Mouse (Mus musculus): ENCODE measurements around the gene Dennd2d.

Dennd2d gene

DNA sequence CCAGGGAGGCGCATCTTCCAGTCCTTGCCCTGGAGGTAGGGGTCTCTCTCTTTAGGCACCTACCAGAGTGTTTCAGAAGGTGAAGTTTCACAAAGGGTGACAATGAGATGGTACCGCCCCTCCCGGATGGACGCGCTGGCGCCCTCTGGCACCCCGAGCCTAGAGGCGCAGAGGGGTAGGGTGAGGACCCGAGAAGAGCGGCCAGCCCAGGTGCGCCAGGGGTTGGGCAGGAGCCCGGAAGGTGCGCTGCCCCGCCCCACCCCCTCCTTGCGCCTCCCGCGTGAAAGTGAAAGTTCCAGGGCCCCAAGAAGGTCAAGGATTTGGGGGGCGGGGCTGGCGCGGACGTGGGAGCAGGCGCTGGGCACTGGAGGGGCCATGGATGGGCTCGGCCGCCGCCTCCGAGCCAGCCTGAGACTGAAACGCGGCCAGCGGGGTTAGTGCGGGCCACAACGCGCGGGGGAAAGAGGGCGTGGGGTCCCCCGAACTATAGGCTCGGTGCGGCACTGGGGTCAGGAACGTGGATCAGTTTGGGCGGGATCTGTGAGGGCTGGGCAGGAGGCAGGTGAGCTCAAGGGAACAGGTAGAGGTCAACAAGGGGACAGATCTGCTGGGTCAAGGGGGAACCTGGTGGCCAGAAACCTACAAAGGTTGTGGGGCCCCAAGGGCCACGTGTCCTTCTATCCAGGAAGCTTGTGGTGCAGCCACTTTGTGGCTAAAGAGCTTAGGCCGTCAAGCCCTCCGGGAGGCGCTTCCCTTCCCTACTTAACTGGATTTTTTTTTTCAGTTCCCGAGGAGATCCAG, at the start of gene Dennd2d:
Gene Dennd2d (plus strand): TSS at position 125 of the 801 bp plus-strand sequence.
- DNase-seq (ENCODE audit: low spot score in 2 of 2), result peak; percentile 84 to 85

DNA sequence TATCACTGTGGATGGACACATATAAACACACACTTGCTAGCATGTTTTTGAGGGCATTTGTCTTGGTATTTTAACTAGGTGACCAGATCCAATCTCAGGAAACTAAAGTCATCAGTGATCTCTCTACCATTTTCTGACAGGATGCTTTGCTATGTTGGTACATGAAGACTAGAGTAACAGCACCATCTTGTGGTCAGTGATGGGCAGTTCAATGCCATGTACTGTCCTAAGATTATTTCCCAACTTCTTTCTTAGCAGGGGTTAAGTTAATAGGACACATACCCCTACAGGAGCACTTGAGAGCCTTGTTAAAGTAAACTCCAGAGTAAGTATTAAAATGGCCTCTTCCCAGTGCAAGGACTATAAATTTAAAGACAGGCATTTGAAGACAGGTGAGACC, 33.6 kb upstream of the Dennd2d start:
- DNase-seq (ENCODE audit: low spot score in 2 of 2), result peak; percentile 25 to 58

DNA sequence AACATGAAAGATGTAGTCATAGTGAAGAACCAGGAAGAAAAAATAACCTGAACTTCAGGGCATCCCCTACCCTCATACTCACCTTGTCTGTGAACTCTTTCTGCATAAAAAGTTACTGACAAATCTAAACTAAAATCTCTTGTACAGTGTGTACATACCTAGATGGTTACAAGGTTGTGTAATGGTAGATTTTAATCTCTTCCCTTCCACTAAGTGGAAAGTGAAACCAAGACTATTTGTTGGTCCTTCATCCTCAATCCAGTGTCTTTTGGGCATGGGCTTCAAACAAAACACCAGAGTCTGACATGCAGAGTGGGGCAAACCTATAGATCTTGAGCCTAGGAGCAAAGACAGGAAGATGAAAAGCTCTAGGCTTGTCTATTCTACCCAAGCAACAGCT, 33.2 kb upstream of the Dennd2d start:
- DNase-seq (ENCODE audit: low spot score in 2 of 2), result no peak

DNA sequence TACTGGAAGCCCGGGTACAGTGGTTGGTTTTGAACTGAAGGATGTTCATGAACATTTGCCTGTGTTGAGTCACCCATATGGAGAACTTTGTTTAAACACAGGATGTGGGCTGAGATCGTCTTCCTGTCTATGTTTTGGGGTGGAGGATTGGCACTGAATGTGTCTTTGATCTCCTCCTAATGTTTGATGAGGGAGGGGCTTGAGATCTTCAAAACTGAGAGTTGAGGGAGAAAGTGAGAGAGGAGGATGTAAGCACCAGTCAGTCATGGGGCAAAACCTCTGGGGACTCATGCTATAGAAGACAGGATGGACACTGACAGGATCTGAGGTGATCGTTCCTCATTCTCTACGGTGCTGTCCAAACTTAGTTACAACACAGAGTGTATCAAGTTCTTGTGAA, 32.6 kb upstream of the Dennd2d start:
- peak; percentile 66 to 69 for DNase-seq (ENCODE audit: low spot score in 2 of 2)

DNA sequence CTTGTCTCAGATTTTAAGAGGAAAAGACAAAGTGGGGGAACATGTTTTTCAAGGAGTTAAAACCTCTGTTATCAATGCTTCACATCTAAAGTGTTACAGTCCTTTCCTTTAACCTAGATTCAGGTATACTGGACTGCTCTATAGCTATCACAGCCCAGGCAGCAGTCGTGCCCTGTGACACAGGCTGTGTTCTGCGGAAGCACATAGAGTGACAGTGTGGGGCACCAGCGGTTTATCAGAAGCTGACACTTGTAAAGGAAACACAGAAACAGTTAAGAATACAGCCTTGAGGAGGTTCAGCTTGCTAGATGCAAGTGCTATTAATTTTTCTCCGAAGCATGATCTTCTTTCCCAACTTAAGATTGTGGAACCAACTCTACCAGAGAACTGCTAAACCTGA, 29.6 kb upstream of the Dennd2d start:
- peak; percentile 25 to 26 for DNase-seq (ENCODE audit: low spot score in 2 of 2)

DNA sequence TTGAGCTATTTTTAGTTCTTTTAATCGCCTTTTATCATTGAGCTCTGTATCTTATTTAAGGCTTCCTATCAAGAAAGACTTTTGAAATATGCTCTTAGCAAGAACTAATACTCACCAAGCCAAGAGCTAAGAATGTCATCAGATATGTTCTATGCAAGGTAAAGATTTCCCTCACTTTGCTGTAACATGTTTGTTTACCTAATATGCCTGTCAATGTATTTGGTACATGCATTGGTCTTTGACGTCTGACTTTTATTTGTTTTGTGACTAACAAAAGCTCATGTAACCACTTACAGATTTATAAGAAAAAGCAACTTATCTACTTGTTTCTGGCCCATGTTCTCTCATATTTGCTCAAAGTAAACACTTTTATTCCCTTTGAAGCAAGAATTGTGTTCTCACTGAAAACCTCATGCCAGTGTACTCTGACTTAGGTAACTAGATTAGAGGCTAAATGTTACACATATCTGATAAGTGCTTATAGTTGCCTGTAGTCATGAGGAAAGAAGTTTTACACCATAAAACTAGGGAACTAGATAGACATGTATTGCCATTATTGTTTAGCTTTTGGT, 24.8 kb upstream of the Dennd2d start:
- DNase-seq (ENCODE audit: low spot score in 2 of 2), result no peak

DNA sequence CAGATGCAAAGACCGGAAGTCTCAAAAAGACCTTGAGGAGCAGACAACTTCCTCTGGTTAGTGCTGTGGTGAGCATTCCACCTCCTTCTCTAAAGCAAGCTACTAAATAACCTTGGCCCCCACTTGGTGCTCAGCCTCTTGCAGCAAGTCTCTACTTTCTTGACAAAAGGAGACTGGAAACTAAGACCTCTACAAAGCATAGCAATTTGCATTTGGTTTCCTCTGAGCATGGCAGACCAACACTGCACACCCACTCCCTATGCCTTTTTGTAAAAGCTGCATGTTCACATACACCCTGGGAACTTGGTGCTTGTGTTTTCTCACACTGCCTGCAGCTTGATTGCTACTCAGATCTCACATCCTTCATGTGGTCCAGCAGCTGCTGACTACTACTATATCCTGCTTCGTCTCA, 20.1 kb upstream of the Dennd2d start:
- DNase-seq (ENCODE audit: low spot score in 2 of 2), result peak; percentile 44 to 51

DNA sequence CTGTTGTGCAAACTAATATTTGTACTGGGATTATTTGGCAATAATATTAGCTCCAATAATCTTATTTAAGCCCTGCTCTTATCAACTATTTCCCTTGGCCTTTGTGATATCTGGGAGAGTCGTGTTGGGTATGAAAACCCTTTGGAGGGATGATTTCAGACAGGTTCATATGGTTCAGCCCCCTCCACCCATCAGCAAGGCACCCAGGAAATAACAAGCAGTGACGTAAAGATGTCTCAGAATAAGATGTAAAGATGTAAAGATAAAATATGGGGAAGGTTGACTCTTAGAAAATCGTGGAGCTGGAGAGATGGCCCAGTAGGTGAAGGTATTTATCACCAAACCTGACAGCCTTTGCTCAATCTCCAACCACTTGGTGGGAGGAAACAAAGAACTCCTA, 19.7 kb upstream of the Dennd2d start:
- DNase-seq (ENCODE audit: low spot score in 2 of 2), result no peak

DNA sequence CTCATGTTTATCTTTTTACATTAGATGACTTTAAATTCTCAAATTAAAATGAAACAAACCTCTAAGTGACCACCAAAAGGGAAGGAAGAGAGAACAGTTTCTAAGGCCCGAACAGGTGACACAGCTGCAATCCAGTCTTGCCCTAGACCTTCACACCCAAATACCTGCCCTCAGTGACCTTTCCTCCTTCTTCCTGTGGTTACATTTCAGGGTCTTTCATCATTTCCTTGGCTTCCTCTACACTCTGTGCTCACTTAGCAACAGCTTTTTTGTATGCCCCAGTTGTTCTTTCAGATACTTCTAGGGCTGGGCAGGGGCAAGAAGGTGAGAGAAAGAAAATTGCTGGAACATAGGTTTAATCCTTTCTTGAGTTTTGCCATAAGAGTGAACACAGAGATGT, 17.5 kb upstream of the Dennd2d start:
- no peak for DNase-seq (ENCODE audit: low spot score in 2 of 2)

DNA sequence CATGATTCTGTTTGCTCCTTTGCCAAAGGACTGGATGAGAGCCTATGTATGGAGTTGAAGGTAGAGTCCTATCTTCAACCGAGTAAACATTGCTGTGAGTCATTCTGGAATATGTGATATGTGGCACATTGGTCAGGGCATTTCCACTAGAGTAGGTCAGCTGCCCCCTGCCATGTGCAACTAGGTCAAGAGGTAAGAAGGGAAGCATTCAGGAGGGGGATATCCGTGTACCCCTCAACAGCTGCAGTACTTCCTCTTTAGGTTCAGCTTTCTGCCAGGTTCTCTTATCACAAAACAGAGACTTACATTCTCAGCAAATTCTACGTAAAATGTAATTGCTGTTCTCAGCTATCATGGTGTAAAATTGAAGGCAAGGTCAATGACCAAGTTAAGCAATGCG, 8.0 kb upstream of the Dennd2d start:
- peak in 1 of 2 experiments; percentile 30 for DNase-seq (ENCODE audit: low spot score in 2 of 2)

DNA sequence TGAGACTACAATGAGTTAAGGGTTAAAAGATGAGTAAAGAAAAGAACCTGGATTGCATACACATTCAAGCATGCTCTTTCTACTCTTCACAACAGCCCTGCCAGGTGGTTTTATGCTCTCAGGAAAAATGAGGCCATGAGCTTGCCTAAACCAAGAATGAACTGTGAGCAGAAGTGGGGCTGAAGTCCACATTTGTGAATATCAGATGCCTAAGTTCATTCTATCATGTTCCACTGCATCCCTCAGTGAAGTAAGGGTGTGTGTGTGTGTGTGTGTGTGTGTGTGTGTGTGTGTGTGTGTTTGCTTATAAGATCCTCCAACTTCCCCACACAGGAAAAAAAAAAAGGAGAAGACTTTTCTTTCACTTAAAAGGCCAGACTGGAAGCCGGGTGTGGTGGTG, 5.3 kb upstream of the Dennd2d start:
- no peak for DNase-seq (ENCODE audit: low spot score in 2 of 2)

DNA sequence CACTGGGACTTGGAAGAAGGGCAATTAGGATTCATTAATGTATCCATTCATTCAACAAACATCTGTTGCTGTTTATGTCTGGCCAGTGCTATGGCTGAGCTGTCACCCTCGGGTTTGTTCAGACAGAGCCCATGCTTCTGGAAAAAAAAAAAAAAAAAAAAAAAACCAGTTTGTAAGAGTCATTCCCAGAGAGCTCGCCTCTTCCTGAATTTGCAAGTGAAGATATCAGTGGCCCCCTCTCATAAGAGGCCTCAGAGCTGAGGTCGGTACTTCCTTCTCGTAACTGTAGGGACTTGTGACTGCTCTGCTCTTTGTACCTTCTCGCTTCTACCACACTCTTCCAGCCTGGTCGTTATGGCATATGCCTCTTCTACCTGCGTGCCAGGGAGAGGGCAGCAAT, 1.1 kb downstream of the Dennd2d start:
- DNase-seq (ENCODE audit: low spot score in 2 of 2), result no peak

DNA sequence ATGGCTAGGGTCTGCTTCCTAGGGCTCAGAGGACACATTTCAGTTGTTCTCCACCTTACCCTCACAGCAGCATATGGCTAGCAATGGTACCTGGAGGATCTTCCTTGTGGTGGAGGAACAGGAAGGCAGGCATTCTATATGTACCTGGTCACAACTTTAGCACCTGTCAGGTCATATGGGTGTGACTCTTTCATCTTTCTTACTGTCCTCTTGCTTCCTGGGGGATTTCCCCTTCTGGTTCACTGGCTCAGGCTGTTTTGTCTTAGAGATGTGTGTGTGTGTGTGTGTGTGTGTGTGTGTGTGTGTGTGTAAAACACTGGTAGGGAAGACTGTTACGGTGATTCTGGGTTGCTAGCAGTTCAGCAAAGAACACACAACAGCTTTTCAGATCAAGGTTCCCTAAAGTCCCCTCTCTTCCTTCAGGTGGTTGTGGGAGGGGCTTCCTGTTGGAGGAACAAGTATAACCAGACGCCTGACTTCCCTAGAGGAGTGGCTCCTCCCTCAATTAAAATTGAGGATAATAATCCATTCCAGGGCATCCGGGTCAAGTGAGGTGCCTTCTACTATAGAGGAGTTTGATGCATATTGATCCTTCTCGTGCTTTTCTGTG, 1.7 kb downstream of the Dennd2d start:
- peak in 1 of 2 experiments; percentile 23 for DNase-seq (ENCODE audit: low spot score in 2 of 2)

DNA sequence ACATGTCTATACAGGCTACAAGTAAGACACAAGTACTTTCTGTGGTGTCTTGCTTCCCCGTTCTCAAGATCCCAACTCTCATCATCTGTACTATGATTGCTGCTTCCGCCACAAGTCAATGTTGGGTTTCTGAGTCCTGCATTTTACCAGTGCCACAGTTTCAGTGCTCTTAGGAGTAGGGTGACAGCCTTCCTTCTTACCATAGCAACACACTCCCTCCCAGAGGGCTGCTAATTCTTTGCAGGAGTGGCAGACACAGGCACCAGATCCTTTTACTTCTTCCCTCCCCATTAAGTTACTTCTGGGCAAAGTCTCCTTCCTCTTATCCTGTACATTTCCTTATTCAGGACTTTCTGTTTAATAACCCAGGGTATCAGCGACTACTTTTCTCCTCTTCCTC, 2.7 kb downstream of the Dennd2d start:
- no peak for DNase-seq (ENCODE audit: low spot score in 2 of 2)

DNA sequence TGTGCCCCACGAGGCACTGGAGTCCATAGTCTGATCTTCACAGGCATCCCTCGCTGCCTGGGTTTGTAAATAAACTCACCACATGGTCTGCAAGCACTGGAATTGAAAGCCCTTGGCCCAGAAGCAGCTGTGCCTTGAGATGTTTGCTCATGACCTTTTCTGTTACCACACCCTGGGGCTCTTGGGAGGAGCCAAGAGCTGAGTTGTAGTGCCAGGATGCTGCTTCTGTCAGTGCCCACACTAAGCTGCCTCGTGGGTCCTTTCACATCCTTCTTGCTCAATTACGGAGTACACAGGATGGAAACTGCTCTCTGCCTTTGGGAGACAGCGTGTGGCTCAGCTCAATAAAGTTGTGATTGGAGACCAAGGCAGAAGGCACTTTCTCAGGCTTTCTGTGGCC, 3.6 kb downstream of the Dennd2d start:
- peak; percentile 36 for DNase-seq (ENCODE audit: low spot score in 2 of 2)

DNA sequence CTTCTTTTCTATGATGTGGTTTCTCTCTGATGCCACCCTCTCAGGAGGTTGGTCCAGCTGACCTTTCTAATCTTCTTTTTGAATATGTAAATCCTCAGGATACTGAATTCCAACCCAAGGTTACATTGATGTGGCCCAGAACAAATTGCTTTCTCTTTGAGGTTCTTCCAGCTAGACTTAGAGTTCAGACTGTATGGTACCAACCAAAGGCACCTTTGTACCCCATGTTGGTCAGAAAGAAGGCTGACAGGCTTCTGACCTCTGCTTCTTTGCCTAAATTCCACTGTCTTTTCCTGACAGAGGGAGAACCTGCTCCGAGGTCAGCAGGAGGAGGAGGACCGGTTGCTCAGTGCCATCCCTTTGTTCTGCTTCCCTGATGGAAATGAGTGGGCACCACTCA, 5.3 kb downstream of the Dennd2d start:
- DNase-seq (ENCODE audit: low spot score in 2 of 2), result no peak

DNA sequence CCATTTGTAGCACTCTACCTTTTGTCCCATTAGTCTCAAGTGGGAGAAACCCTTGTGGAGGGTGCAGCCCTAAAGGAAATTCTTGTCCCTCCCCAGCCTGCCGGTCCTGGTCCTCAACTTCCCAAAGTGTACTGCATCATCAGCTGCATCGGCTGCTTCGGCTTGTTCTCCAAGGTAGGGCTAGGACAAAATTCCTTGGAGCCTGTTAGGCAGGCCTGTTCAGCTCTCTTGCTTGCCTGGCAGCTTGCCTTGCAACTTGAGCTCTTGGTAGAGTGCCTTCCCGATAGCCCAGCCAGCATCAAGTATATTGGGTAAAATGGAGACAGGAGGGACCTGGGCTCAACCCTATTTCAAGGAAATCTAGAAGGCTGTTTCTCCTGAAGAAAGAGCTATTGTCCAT, 8.0 kb downstream of the Dennd2d start:
- DNase-seq (ENCODE audit: low spot score in 2 of 2), result no peak

DNA sequence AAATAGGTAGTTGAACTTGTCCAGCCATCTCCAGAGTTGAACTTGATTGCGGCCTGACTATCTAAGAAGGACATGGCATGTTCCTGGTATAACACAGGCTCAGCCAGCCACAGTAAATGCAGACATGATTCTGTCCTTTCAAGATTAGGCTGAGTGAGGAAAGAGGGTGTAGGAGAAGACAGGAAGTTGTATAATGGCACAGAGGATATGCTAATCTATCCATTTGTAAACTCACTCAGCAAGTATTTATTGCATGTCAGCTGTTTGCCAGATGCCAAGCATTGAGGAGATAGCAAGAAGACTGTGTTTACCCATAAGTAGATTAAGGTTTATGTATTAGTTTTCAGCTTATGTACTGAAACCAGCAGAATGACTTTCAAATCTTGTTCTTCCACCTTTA, 10.5 kb downstream of the Dennd2d start:
- DNase-seq (ENCODE audit: low spot score in 2 of 2), result no peak

DNA sequence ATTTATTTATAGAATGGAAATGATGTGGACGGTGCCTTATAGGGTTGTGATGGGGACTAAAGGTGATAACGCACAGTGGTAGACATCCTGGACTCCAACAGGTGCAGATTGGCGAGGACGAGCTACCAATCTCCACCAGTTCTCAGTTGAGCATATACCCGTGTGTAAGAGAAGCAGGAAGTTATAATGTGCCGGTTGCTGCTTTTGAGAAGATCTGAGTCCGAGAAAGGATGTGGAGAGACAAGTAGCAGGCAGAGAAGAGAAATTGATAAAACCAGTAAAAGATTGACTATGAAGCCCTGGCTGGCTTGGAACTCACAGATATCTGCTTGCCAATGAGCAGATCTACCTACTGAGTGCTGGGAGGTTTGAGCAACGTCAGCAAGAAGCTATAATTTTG, 11.0 kb downstream of the Dennd2d start:
- no peak for DNase-seq (ENCODE audit: low spot score in 2 of 2)

DNA sequence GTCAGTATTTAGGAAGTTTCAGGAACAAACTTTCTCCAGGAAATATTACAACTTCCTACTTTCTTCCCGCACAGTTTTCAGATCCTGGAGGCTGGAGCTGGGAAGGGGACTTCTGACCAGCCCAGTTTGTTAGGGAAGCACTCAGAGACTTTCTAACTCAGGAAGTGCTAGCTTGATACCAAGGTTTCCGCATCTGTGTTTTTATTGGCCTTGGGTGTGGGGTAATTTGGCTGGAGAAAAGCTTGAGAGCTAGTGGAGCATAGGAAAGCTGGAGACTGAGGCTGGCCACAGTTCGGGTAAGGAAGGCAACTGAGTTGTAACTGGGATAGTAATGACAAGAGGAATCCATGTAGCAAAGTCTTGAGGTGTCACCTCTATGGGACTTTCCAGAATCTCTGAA, 11.7 kb downstream of the Dennd2d start:
- DNase-seq (ENCODE audit: low spot score in 2 of 2), result no peak

DNA sequence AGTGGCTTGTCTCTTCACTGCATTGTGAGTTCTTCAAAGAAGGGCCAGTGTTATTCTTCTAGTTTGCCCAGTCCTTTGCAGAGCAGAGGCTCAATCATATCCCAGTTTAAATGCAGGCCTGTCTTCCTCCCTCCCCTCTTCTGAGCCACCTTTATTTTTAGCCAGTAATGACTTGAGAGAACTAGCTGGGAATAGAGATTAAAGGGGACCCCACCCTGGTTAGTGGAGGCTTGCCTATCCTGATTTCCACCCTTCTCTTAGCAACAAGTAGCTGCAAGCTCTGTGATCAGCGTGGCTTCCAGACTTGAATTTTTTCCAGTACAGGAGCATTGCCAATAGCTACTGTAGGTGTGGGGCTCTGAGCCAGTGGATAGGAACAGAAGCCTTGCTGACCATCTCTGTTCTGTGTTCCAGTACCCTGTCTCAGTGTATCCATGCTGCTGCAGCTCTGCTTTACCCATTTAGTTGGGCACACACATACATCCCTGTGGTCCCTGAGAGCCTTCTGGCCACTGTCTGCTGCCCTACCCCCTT, 12.3 kb downstream of the Dennd2d start:
- DNase-seq (ENCODE audit: low spot score in 2 of 2), result no peak

DNA sequence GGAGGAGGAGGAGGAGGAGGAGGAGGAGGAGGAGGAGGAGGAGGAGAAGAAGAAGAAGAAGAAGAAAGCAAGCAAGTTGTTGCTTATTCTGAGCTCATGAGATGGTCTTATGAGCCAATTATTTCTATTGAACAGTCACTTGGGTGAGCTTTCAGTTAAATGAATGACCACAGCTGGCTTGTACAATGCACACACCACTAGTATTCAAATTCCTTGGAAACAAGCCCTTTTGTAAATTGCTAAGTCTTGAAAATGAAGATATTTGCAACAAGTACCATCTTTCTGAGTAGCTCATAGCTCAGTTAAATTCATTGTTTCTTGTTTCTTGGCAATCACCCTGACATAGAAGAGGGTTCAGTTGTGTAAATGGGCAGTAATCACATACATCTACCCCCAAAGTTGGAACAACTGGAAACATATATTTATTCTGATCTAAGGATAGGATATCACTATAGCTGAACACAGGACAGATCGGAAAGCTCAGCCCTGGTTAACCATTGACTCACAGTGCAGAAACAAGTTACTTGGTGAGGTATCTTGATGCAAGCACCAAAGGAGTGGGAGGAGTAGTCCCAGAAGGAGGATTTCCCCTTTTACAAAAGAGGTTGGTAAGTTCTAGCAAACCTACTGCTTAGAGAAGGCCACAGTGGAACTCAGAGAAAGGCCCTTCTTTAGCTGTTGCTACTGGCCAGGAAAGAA, 13.3 kb downstream of the Dennd2d start:
- DNase-seq (ENCODE audit: low spot score in 2 of 2), result no peak
